Mouse (Mus musculus) limb, embryonic 14.5 days (tissue): ENCODE measurements around the gene Abtb2. TPM values are rescaled to one million over a fixed set of nuclear protein-coding genes. Genes with fewer than 3 reads are reported as not detected.

Source experiments
- ATAC-seq: fragments of 200-750 bp; cut with Nextera tagmentation; 2 replicates; pipeline ENCODE4 v1.8.0; 2017; ENCODE audit warnings: low read depth, moderate number of reproducible peaks, moderate TSS enrichment; ENCODE audit not compliant: low FRiP score
- DNase-seq: peaks from one replicate; pipeline ENCODE4 v3.0.0-alpha.2; 2015; ENCODE audit warnings: low spot score
- H3K27ac ChIP-seq: fragments of 300-500 bp; sonication (generic); replicated peaks from 2 replicates; pipeline ENCODE4 v1.5.1; 2014; ENCODE audit warnings: low read depth, mild to moderate bottlenecking, low read length, moderate library complexity, mixed read lengths
- H3K27me3 ChIP-seq: fragments of 300-500 bp; sonication (generic); 2 replicates; pipeline ENCODE4 v1.6.1; 2014; ENCODE audit warnings: low read length, mixed read lengths; ENCODE audit not compliant: control insufficient read depth, insufficient read depth
- H3K36me3 ChIP-seq: fragments of 300-500 bp; sonication (generic); 2 replicates; pipeline ENCODE4 v1.6.1; 2014; ENCODE audit warnings: mild to moderate bottlenecking, low read length, moderate library complexity, mixed read lengths; ENCODE audit not compliant: control insufficient read depth, insufficient read depth
- H3K4me1 ChIP-seq: fragments of 300-500 bp; sonication (generic); 2 replicates; pipeline ENCODE4 v1.6.1; 2014; ENCODE audit warnings: antibody characterized with exemption, low read length, mixed read lengths; ENCODE audit not compliant: control insufficient read depth, insufficient read depth
- H3K4me2 ChIP-seq: fragments of 300-500 bp; sonication (generic); replicated peaks from 2 replicates; pipeline ENCODE4 v1.6.1; 2014; ENCODE audit warnings: low read depth, mild to moderate bottlenecking, low read length, moderate library complexity; ENCODE audit not compliant: severe bottlenecking
- H3K4me3 ChIP-seq: fragments of 300-500 bp; sonication (generic); replicated peaks from 2 replicates; pipeline ENCODE4 v1.5.1; 2014; ENCODE audit warnings: low read length
- H3K9ac ChIP-seq: fragments of 300-500 bp; sonication (generic); 2 replicates; pipeline ENCODE4 v1.6.1; 2014; ENCODE audit warnings: mild to moderate bottlenecking, low read depth, low read length, moderate library complexity; ENCODE audit not compliant: severe bottlenecking
- H3K9me3 ChIP-seq: fragments of 300-500 bp; sonication (generic); 2 replicates; pipeline ENCODE4 v1.6.1; 2016; ENCODE audit warnings: low read length; ENCODE audit not compliant: control insufficient read depth
- POLR2A ChIP-seq: fragments of 200-500 bp; IDR thresholded peaks from 2 replicates; pipeline ENCODE4 v1.8.0; 2012; ENCODE audit warnings: inconsistent platforms, mild to moderate bottlenecking, moderate library complexity, borderline replicate concordance; ENCODE audit not compliant: insufficient read depth, insufficient read length; ENCODE audit errors: extremely low read depth
- WGBS: fragments of 180-500 bp; shearing (Covaris S2); extraction: QIAGEN DNeasy Blood & Tissue Kit; methylation state at CpG from one replicate; pipeline ENCODE4 v1.1.7; 2014; 5-methylcytosine and 5-hydroxymethylcytosine counted together
- polyA plus RNA-seq, 2 experiments: library from polyadenylated mRNA; depleted of rRNA in 1 of 2; stranded (reverse) in 1 of 2; unstranded in 1 of 2; fragments of >200 nt; fragmentation: Nextera tagmentation in 1 of 2; extraction: Ambion mirVana in 1 of 2; gene quantifications; 2 replicates each; pipeline versions ENCODE4 v1.2.1 to v1.2.3; 2012 to 2014

Abtb2 gene
- polyA plus RNA-seq, 2 experiments: 15.6 to 22.7 TPM

DNA sequence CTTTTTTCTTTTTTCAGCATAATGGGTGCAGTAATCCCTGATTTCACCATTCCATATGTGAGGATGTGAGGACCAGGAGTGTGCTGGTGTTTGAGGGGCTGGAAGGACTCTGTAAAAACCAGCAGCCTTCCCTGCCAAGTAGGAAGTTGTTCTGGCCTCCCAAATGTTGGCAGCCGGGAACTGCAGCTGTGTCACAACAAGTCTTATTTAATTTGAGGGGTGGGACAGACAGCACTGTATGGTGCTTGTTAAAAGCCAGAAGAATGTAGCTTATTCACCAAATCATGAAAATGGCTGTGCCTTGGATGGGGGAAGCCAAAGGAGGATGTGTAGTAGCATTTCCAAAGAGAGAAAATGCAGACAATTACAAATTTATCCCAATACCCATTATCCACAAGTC is 78.3 kb downstream of the Abtb2 start:
- ATAC-seq (no peak), DNase-seq (no peak)
- Histone ChIP-seq H3K4me2 (no peak overlapping the region), H3K9me3 (no peaks in the 10 kb centered on the region), H3K27me3 (no peaks in the 10 kb centered on the region), H3K4me1 (peaks cover 33% of the 10 kb centered on the region), H3K36me3 (no peaks in the 10 kb centered on the region), H3K9ac (no peak overlapping the region), H3K4me3 (no peak overlapping the region), H3K27ac (no peak overlapping the region)
- 21% methylated on average over 1 of the region's 1 CpGs for WGBS
- no peak for TF ChIP-seq POLR2A

DNA sequence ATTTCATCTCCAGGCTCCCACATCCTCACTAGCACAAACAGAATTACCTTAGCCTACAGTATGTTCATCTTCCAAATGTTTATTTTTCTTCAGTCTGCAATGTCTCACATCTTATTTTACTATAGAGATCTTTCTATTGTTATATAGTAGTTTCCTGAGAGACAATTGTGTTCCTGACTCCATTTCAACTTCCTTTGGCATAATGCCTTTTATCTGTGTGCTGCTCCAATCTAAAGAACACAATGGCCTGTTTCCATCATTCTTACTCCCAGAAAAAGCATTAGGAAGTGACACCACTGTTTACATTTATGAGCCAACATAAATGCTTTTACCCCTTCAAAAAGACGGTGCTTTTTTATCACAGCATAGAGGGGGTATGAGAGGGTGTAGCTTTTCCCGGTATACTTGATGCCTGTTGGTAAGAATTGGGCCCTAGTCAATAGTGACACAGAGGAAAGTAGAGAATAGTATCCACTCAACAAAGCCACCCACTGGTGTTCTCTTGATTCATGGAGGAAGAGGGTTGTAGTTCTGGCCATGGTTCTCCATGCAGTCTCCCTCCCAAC is 84.3 kb downstream of the Abtb2 start:
- H3K4me1 ChIP-seq: 0 out of 2 replicates have a peak, but pooled peaks cover 3% of the 10 kb centered on the region
- ATAC-seq: no peak
- H3K9me3 ChIP-seq: no peaks in the 10 kb centered on the region
- DNase-seq: no peak
- no peak overlapping the region for H3K4me3 ChIP-seq
- H3K9ac ChIP-seq: no peak overlapping the region
- H3K36me3 ChIP-seq: no peaks in the 10 kb centered on the region
- 72% methylated on average over 2 of the region's 2 CpGs for WGBS
- no peak overlapping the region for H3K27ac ChIP-seq
- no peaks in the 10 kb centered on the region for H3K27me3 ChIP-seq
- no peak for TF ChIP-seq POLR2A
- H3K4me2 ChIP-seq: no peak overlapping the region

DNA sequence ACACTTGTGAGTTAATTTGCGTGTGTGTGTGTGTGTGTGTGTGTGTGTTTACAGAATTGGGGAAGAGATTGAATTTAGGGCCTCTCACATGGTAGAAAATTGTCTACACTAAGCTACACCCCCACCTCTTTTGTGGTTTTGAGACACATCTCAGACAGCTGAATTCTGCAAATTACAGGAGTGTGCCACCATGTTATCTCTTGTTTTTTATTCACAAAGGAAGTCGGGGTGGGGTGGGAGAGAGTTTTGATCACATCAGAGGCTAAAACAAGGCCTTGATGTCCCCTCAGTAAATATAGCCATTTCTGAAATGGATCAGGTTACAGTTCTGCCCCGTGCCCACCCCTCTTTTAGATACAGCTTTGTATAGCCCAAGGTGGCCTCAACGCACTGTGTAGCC is 86.0 kb downstream of the Abtb2 start:
- no peak overlapping the region for H3K4me3 ChIP-seq
- H3K9ac ChIP-seq: no peak overlapping the region
- H3K4me1 ChIP-seq: peaks cover 6% of the 10 kb centered on the region; the same call in 1 of the 2 replicates
- H3K27me3 ChIP-seq: no peaks in the 10 kb centered on the region
- no peaks in the 10 kb centered on the region for H3K36me3 ChIP-seq
- H3K4me2 ChIP-seq: no peak overlapping the region
- H3K27ac ChIP-seq: no peak overlapping the region
- WGBS: 58% methylated on average over 4 of the region's 4 CpGs
- DNase-seq (no peak), ATAC-seq (no peak)
- TF ChIP-seq POLR2A: no peak
- no peaks in the 10 kb centered on the region for H3K9me3 ChIP-seq

DNA sequence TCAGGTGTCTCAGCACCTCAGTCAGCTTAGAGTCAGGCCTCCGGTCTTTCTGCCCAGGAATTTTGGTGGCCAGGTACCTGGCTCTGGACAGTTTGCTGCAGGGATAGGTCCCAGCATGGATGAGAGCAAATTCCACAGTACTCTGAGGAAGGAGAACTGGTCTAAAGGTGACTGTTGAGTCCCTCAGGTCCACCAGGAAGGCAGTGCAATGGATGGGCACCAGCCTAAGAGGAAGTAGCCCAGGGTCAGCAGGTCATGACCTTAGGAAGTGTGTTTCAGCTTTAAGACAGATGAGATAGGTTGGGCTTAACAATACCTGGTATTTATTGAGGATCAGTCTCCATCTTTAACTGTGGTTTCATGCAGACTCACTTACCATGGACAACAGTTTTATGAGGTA is 88.9 kb downstream of the Abtb2 start:
- H3K4me1 ChIP-seq: peaks cover 7% of the 10 kb centered on the region
- 81% methylated on average over 1 of the region's 1 CpGs for WGBS
- ATAC-seq: no peak

DNA sequence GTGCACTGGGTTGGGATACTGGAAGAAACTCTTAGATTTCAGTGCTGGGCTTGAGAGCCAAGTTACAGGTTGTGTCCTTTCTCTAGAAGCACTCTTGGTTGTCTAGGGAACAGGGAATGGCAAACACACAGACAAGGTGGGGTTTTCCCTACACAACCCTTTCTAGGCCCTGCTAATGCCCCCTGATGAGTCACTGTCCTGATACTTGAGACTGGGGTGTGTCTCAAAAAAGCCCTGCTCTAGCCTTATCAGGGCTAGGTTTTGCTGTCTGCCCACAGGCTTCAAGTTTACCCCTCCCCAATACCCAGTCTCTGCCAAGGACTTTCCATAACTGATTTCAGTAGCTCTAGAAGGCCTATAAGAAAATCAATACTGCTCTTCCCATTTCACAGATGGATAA is 89.9 kb downstream of the Abtb2 start:
- H3K9me3 ChIP-seq: no peaks in the 10 kb centered on the region
- peaks cover 7% of the 10 kb centered on the region for H3K4me1 ChIP-seq
- no peaks in the 10 kb centered on the region for H3K36me3 ChIP-seq
- no peak overlapping the region for H3K4me2 ChIP-seq
- H3K4me3 ChIP-seq: no peak overlapping the region
- ATAC-seq: no peak
- H3K9ac ChIP-seq: no peak overlapping the region
- H3K27me3 ChIP-seq: no peaks in the 10 kb centered on the region
- TF ChIP-seq POLR2A: no peak
- DNase-seq: no peak
- no peak overlapping the region for H3K27ac ChIP-seq

More for the DNA sequence above, 88.9 kb downstream of the Abtb2 start:
- no peak overlapping the region for H3K27ac ChIP-seq
- no peak overlapping the region for H3K9ac ChIP-seq
- H3K4me2 ChIP-seq: no peak overlapping the region
- H3K36me3 ChIP-seq: no peaks in the 10 kb centered on the region
- no peak for DNase-seq
- no peaks in the 10 kb centered on the region for H3K27me3 ChIP-seq
- H3K9me3 ChIP-seq: no peaks in the 10 kb centered on the region
- no peak overlapping the region for H3K4me3 ChIP-seq
- no peak for TF ChIP-seq POLR2A

DNA sequence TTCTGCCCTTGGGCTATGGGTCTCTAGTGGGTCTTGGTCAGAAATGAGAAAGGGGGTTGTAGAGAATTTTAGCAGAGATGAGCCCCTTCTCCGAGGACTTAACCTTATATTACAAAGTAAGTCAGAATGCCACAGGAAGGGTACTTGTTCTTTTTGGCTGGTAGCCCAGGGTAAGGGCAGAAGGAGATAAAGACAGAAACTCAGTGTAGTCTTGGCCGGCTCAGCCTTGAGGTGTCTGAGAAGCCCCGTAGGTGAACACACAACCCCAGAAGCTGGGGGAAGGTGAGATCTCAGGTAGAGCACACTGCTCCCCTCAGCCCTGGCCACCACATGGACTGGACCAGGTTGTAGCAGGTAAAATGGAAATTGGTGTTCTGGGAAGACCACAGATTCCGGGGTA is 93.1 kb downstream of the Abtb2 start:
- no peak overlapping the region for H3K27ac ChIP-seq
- H3K36me3 ChIP-seq: no peaks in the 10 kb centered on the region
- H3K27me3 ChIP-seq: no peaks in the 10 kb centered on the region
- H3K4me1 ChIP-seq: peaks cover 7% of the 10 kb centered on the region
- no peak overlapping the region for H3K9ac ChIP-seq
- no peak overlapping the region for H3K4me3 ChIP-seq
- no peak for ATAC-seq
- TF ChIP-seq POLR2A: no peak
- no peaks in the 10 kb centered on the region for H3K9me3 ChIP-seq
- DNase-seq: no peak
- WGBS: 78% methylated on average over 4 of the region's 4 CpGs
- H3K4me2 ChIP-seq: no peak overlapping the region
